Mouse (Mus musculus): ENCODE results near the gene Gm21964.

Gene Gm21964

DNA sequence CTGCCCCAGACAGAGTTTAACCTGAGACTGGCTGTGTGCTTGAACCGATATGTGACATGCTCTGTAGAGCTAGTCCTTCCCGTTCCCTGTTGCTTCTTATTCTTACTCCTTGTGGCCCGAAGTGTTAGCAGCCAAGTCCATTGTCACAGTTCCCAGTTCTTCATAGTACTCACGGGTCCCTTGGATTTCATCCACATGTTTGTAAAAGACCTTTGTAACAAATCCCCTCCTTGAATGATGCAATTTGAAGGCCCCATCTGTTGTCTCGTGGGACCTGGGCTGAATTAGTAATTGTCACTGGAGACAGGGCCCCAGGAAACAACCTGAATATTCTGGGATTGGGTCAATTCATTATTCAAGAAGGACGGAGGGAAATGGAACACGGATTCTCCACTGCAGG lies 34.5 kb downstream of the Gm21964 start:
- ChIA-PET POLR2A (interaction anchor here in 1 of 4 experiments (0.6 kb wide), 1 partner anchor 309 kb away, joined by 3 read pairs; no protein-coding TSS in a partner anchor), CTCF (no interaction called here)

DNA sequence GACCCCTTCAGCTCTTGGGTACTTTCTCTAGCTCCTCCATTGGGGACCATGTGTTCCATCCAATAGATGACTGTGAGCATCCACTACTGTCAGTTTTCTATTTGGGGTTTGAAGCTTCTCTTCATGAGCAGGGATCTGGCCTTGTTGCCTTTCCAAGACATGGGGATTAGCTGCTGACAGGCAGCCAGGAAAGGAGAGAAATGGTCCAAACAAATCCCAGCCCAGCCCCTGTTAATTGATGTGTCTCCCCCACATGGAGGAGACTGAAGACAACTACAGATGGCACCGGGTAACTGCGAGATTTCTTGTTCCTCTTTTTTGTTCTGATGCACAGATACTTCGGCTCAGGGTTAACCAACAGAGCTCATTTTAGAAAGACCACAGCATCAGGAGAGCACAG lies 39.1 kb downstream of the Gm21964 start:
- POLR2A ChIA-PET: interaction anchor here in 1 of 4 experiments (0.7 to 1.0 kb wide), 2 partner anchors 8 to 15 kb away, joined by 3 to 4 read pairs; no protein-coding TSS in a partner anchor
- CTCF ChIA-PET: interaction anchor here in 1 of 4 experiments (0.6 kb wide), 1 partner anchor 314 kb away, joined by 3 read pairs; no protein-coding TSS in a partner anchor

DNA sequence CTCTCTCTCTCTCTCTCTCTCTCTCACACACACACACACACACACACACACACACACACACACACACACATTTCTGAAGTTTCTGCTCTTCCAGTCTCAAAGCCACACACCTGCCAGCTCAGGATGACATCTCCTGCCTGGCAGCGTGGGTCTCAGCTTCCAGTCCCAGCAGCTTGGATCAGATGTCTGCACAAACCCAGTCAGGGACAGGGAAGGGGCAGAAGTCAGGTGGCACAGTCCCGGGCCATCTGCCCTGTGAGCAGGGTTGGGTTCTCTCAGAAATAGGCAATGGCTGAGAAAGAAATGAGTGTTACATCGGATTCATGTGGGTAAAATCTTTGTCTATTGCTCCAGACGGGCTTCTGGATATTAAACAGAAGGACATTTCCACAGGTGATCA lies 39.8 kb downstream of the Gm21964 start:
- CTCF ChIA-PET: interaction anchor here in 1 of 4 experiments (0.6 kb wide), 1 partner anchor 313 kb away, joined by 3 read pairs; no protein-coding TSS in a partner anchor

DNA sequence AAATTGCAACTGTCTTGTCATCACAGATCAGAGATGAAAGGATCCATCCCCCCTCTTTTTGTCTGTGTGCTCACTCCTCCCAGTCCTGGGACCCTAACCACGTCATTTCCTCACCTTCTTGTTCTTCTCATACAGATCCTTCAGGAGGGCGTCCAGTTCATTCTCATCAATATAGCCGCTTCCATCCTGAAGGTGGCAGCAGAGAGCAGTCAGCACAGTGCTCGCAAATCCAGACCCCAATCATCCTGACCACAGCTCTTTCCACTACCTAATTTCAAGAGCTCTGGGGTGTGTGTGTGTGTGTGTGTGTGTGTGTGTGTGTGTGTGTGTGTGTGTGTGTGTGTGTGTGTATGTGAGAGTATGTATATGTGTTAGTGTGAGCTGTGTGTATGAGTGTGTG lies 44.5 kb downstream of the Gm21964 start:
- ChIA-PET CTCF (interaction anchor here (0.6 to 3.0 kb wide), 26 partner anchors 11 to 1681 kb away, joined by 3 to 14 read pairs (median 4); partner anchors contain the start of gene Calb2 (in 1 of the 4)), POLR2A (interaction anchor here in 3 of 4 experiments (0.6 kb wide), 4 partner anchors 23 to 439 kb away, joined by 3 to 5 read pairs (median 4); partner anchors contain the start of gene Calb2 (in 1 of the 3))

More for the DNA sequence above, 39.8 kb downstream of the Gm21964 start:
- POLR2A ChIA-PET: no interaction called here

DNA sequence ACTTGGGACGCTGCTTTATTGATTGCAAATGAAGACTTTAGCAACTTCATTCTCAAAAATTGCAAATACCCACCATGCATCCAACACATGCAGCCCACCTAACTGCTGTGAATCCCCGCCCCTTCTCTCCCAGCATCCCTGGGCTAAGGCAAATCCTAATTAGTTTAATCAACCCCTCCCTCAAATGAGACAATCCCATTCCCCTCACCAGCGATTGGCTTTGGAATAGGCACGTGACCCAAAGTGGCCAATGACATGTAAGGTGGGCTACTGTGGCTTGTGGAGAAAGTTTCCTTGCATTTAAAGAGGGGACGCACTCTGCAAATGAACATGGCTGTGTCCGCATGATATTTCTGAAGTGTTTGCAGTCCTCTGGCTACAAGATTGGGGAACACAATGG lies 51.9 kb downstream of the Gm21964 start:
- POLR2A ChIA-PET: interaction anchor here in 1 of 4 experiments (1.3 kb wide), 1 partner anchor 16 kb away, joined by 3 read pairs; no protein-coding TSS in a partner anchor
- CTCF ChIA-PET: no interaction called here

Measured in embryonic stem cell, embryonic (primary cell).